Mouse (Mus musculus): ENCODE measurements at regions not wholly inside any gene's neighbourhood (a gene's known extent, or its start where the extent isn't known, plus 50 kb on each side); places are given as distances from the start of the nearest gene placed in this dataset.

GRCm38 (mm10) chr7:73886152-73886551, 127.3 kb downstream of the St8sia2 start:
- Histone ChIP-seq H3K27me3 (ENCODE audit: control insufficient read depth, insufficient read depth, low read length) (no peaks in the 10 kb centered on the region), H3K4me3 (ENCODE audit: insufficient read depth in 1 of 2, low read depth in 2 of 2, low read length in 2 of 2) (no peak overlapping the region), H3K36me3 (replicated peaks; ENCODE audit: control insufficient read depth, insufficient read depth, low read depth) (no peaks in the 10 kb centered on the region), H3K4me2 (ENCODE audit: low read depth) (no peak overlapping the region), H3K9ac (replicated peaks) (no peak overlapping the region), H3K4me1 (replicated peaks; ENCODE audit: control insufficient read depth in 2 of 2, insufficient read depth in 2 of 2, low read length in 1 of 2) (no peaks in the 10 kb centered on the region), H3K27ac (no peak overlapping the region), H3K9me3 (ENCODE audit: control insufficient read depth, low read length) (no peaks in the 10 kb centered on the region)
- no peak for DNase-seq (ENCODE audit: low read depth in 3 of 3, low spot score in 3 of 3)
- WGBS (ENCODE audit: insufficient replicate concordance): 46% methylated on average over 7 of the region's 7 CpGs
- no peak for ATAC-seq (ENCODE audit: insufficient read depth)
- no peak for TF ChIP-seq EP300 (IDR thresholded peaks at IDR 0.05; ENCODE audit: low read depth)
- TF ChIP-seq CTCF (IDR thresholded peaks at IDR 0.05; ENCODE audit: low read depth): no peak
